Mouse (Mus musculus): Measurements from ENCODE around the gene St6galnac3.

DNA sequence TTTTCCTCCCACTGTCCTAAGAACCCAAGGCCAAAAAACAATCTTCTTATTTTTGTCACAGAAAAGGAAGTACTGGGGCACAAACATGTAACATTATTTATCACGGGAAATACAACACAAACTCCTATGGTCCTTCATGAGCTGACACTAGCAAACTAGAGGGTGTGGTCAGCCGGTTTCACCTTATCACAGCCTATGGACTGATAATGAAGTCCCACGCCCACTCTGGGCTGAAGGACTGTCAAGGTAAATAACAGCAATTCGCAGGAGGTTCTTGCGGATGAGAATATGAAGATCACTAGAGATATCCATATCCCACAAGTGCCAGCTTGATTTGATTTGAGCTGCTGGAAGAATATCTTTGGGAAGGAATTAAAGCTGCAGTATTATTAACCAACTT is 446.7 kb downstream of the St6galnac3 start:
- TF ChIP-seq EP300 (IDR thresholded peaks at IDR 0.05; ENCODE audit: insufficient read depth, low read depth, low read length) (no peak), CTCF (IDR thresholded peaks at IDR 0.05) (no peak)
